Mouse (Mus musculus) splenic B cell, adult 2 months (primary cell): ENCODE measurements around the gene Il12a.

ENCODE experiments used
- DNase-seq: peaks from one replicate; pipeline ENCODE4 v3.0.0-alpha.2; 2011; ENCODE audit warnings: low read depth, low spot score
- H3K27me3 ChIP-seq: 2 replicates; pipeline ENCODE4 v1.6.1; 2012; ENCODE audit warnings: mild to moderate bottlenecking, low read length, moderate library complexity, mixed read lengths; ENCODE audit not compliant: control insufficient read depth, poor library complexity, insufficient read depth, severe bottlenecking
- H3K36me3 ChIP-seq: 2 replicates; pipeline ENCODE4 v1.6.1; 2012; ENCODE audit warnings: mild to moderate bottlenecking, low read length, moderate library complexity, mixed read lengths; ENCODE audit not compliant: control insufficient read depth, poor library complexity, insufficient read depth, severe bottlenecking

The Il12a gene

DNA sequence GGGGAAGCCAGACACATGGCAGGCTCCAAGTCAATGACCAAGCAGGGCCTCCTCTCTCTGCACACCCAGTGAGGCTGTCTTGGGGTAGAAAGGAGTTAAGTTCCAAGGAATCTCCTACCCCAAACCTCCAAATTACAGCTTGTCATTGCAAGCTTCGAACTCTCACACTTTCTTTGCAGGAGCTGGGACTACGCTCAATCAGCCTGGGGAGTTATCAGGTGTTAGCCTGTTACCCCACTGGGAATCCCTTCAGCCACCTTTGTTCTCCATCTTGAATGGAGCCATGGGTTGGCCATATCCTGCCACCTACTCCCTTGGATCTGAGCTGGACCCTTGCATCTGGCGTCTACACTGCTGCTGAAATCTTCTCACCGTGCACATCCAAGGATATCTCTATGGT lies at the start of gene Il12a:
TSS of gene Il12a (plus strand) at position 301 of the 400 bp plus-strand sequence.
- Histone ChIP-seq H3K27me3 (no peaks in the 10 kb centered on the region), H3K36me3 (no peaks in the 10 kb centered on the region; the same call in 1 of the 2 replicates)
- no peak for DNase-seq

DNA sequence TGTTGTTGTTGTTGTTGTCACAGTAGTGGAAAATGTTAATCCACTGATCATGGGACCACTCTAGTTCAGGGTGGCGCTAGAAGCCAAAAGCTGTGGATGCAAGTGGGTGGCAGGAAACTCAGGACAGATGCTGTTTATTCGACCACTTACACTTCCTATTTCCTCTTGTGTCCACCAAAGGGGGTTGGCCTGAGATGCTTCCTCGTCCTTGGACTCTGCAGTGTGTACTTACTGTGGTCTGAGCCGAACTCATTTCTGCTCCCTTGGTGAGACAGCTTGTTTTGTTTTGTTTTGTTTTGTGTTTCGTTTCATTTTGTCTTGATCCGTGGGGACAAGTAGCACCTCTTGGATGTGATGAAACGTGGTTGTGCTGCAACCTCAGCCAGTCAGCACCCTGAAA lies 47.5 kb upstream of the Il12a start:
- H3K27me3 ChIP-seq = no peaks in the 10 kb centered on the region
- H3K36me3 ChIP-seq = no peaks in the 10 kb centered on the region
- no peak for DNase-seq

DNA sequence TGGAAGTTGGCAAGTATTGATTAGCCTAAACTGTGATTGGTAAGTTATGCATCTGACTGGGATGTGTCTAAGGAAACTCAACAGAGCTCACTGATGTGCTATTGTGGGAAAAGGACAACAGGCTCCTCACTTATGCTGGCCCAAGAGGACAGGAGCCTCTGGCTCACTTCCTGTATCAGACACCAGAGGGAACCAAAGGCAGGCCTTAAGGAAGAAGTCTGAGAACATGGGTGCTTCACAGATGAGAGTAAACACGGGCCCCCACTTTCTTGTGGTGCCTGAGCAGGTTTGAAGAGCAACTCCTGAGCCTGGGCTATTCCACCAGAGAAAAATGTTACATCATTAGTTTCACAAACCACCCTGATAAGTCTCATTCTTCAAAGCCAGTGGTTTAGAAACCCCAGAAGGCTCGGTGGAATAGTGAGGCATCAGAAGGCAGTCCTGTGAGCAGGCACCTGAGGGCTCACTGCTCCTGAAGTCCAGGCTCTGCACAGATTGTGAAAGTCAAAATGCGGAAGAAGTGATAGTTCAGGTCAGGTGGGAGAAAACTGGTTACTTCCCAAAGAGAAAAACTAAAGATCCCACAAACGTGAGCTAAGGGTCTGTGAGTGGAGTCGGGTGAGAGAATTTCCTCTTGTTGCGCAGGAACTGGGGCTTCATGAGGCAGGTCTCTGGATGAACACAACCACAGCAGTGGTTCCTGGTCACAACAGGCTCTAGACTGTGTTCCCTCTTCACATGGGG lies 43.9 kb upstream of the Il12a start:
- peak; percentile 69 for DNase-seq

DNA sequence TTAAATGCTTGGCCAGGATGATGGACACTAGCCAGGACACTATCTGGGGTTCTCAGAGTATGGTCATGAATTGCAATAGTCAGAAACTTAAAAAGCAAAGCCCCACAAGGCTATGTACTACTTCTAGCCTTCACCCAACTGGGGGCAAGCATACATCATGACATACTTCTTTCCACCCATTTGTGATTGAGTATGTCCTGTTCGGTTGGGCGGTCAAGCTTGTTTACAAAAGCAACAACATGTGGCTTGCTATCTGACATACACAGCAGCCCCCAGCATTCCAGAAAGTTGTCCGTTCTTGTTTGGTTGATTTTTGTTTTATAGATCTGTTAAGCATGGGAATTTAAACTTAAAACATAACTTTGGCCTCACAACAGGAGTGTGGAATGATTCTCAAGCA lies 43.2 kb upstream of the Il12a start:
- no peaks in the 10 kb centered on the region for H3K36me3 ChIP-seq
- no peaks in the 10 kb centered on the region for H3K27me3 ChIP-seq
- peak; percentile 32 for DNase-seq

More for the DNA sequence above, 43.9 kb upstream of the Il12a start:
- H3K27me3 ChIP-seq = no peaks in the 10 kb centered on the region
- H3K36me3 ChIP-seq = no peaks in the 10 kb centered on the region

DNA sequence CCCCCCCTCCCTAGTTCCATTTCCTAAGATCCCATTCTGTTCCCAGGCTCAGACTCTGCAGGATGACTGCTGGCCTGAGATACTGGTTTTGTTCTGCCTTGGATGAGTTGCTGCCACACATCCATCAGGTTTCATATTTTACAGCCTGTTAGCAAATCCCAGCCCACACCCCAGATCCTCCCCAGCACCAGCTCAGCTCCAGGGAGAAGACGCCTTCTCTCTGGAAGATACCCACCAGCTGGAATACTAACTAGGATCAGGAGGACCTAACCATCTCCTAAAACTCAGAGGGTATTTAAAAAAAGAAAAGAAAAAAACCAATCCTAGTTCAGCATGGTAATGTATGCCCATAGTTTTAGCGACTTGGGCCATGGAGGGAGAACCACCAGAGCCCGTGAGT lies 40.2 kb upstream of the Il12a start:
- H3K36me3 ChIP-seq = no peaks in the 10 kb centered on the region
- DNase-seq = no peak

DNA sequence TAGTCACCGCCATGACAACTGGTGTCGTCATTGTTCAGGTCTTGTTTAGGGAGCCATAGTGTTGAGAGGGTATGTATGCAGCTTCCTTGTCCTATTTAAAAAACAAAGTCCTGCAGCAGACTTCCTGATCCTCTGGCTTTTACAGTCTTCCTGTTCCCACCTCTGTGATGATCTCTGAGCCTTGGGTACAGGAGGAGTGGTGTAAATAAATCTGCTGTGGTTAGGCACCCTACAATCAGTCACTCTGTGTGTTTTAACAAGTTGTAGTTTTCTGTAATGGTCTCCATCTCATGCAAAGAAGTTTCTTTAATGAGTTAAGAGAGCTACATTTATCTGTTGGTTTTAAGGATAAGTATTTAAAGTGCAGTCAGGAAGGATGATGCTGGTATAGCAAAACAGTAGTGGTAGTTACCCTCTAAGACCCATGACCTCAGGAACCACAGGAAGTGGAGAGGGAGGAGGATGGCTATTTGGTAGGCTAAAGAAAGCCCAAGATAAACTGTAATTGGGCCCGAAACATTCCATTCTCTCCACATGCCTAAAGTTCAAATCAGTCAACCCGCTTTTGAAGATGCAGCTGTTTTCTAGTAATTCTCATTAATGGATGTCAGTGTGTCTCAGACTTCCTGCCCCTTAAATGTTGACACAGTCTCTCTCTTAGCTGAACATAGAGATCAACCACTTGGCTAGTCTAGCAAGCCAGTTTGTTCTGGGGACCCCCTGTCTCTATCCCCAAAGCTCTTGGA lies 33.7 kb upstream of the Il12a start:
- Histone ChIP-seq H3K27me3 (no peaks in the 10 kb centered on the region), H3K36me3 (no peaks in the 10 kb centered on the region)
- no peak for DNase-seq

More for the DNA sequence above, 40.2 kb upstream of the Il12a start:
- H3K27me3 ChIP-seq = no peaks in the 10 kb centered on the region

DNA sequence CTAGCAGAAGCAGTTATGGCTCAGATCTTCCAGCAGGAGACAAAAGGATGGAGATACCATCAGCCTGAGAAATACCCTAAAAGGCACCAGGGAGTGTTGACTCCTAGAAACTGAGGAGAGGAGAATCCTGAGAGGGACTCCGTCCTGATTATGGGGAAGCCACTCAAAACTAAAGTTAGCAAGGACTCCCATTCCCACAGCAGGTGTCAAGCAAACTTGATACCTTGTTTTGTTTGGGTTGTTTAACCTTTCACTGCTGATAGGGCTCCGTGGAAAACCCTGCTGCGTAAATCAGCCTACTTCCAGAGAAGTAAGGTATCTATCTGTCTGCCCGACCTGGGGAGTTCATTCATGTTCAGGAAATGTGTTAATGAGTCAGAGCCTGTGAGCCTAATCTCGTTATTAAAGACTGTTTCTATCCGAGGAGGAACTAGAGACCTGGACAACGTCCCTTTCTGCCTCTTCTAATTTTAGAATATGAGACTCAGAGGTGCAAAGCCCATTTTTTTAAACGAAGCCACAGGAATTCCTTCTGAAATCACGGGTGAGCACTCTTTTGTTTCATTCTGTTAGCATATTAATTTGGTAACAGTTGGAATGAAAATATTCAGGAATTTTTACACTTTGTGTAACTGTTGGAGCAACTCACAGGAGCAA lies 32.7 kb upstream of the Il12a start:
- DNase-seq = no peak
- H3K36me3 ChIP-seq = no peaks in the 10 kb centered on the region
- H3K27me3 ChIP-seq = no peaks in the 10 kb centered on the region

DNA sequence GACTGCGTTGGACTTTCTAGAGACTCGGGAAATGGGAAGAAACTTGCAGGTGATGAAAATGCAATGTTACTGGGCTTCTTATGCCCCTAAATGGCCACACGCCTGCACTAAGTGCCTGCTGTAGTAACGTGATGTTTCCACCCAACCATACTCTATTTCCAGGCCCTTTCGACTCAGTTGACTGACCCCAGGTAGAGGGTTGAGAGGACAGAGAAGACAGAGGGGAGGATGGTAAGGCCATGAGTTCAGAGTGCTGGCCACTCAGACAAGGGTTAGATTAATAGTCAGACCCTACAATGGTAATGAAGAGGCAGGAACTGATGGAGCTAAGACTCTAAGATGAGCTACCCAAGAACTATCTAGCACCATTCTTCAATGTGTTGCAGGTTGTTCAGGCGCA lies 30.4 kb upstream of the Il12a start:
- no peak for DNase-seq
- H3K27me3 ChIP-seq = no peaks in the 10 kb centered on the region
- H3K36me3 ChIP-seq = no peaks in the 10 kb centered on the region

DNA sequence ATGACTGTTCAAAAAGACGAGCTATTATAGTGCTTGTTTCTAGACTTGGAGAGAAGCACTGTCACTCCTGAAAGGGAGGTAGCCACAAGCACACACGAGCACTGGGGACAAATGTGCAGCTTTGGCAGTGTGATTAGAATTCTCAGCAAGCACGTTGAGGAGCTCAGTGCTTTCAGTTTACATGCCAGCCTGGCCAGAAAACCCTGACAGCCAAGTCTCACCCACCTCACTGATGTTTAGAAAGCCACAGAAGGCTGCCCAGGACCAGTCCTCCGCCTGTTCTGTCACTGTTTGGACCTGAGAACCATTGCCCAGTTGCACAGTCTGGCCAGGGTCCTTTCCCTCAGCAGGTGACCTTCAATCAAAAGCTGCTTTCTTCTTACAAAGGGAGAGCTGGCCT lies 29.9 kb upstream of the Il12a start:
- H3K27me3 ChIP-seq = no peaks in the 10 kb centered on the region
- no peak for DNase-seq
- no peaks in the 10 kb centered on the region for H3K36me3 ChIP-seq

DNA sequence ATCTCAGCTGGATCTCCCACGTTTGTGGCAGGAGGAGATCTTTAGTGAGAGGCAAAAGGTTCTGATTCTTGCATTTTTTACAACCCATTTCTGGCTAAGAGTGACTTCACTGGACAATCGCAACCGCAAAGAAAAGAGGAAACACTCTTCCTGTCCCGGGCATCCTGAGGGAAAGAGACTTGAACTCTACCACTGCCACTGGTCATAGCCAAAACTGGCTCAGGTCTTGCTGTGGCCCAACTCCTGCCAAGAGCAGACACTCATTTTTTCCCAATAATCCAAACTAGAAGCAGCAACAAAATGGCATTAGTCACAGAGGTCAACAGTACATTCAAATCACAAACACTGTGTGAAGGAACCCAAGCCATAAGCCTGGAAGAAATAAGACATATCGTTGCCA lies 28.1 kb upstream of the Il12a start:
- no peak for DNase-seq
- H3K36me3 ChIP-seq = no peaks in the 10 kb centered on the region
- no peaks in the 10 kb centered on the region for H3K27me3 ChIP-seq

DNA sequence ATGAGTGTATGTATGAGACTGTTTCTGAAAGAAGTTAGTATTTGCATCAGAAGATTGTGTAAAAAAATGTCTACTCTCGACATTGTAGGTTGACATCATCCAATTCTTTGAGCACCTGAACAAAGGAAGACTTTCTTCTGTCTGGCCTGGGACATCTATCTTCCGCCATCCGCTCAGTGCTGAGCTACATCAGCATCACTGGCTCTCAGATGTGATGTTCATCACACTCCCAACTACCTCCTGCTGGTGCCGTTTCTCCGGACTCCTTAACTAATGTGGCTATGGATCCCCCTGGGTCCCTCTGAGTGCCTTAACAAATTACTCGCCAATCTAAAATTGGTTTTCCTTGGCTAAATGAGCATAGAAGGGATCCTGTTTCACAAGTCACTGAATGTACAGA lies 26.1 kb upstream of the Il12a start:
- no peaks in the 10 kb centered on the region for H3K36me3 ChIP-seq

DNA sequence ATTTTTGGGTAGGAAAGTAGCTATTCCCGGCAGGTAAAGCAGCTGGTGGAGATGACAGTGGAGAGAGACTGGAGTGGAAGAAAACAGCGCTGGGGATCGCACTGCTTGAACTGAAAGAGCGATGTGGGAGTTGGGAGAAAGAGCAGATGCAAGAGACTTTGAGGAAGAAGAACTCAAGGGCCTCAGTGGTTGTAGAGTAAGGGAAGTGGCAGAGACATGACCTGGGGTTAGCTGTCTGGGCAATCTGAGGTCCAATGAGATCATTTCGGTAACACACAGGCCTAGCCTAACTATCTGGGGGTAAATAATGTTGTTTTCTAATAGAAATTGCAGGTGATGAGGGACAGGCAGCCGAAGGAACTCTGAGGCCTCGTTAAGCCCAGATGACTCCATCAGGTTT lies 24.1 kb upstream of the Il12a start:
- DNase-seq = no peak
- Histone ChIP-seq H3K27me3 (no peaks in the 10 kb centered on the region), H3K36me3 (no peaks in the 10 kb centered on the region)

More for the DNA sequence above, 26.1 kb upstream of the Il12a start:
- DNase-seq = no peak
- no peaks in the 10 kb centered on the region for H3K27me3 ChIP-seq

DNA sequence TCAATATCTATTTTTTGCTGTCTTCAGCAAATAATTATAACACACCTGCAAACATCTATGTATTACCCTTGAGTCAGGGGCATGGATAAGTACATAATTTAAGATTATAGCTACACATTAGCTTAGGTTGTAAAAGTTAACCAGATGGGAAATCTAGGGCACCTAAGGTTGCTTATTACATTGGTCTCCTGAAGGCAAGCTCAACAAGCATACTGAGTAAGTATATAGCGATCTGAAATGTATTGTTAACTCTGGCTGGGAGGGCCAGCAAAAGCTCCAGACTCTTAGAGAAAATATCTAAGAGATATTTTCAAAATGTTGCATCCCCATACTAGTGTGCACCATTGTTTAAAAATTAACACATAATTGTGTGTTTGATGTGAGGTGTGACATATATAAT lies 22.6 kb upstream of the Il12a start:
- Histone ChIP-seq H3K36me3 (no peaks in the 10 kb centered on the region), H3K27me3 (no peaks in the 10 kb centered on the region)
- DNase-seq = no peak

DNA sequence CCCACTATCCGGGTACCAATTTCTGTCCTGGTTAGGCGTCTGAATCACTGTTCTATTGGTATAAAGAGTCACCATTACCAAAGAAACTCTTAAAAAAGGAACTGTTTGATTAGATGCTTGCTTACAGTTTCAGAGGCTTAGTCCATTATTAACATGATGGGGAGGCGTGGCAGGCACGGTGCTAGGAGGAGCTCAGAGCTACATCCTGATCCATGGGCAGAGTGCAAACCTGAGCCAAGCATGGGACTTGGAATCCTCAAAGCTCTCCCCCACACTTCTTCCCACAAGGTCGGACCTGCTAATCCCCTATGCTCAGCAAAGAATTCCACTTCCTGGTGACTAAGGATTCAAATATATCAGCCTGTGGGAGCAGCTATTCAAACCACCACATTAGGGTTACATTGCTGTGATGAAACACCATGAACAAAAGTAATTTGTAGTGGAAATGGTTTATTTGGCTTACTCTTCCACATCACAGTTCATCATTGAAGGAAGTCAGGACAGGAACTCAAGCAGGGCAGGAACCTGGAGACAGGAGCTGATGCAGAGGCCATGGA lies 20.9 kb upstream of the Il12a start:
- Histone ChIP-seq H3K36me3 (no peaks in the 10 kb centered on the region), H3K27me3 (no peaks in the 10 kb centered on the region)
- DNase-seq = no peak

DNA sequence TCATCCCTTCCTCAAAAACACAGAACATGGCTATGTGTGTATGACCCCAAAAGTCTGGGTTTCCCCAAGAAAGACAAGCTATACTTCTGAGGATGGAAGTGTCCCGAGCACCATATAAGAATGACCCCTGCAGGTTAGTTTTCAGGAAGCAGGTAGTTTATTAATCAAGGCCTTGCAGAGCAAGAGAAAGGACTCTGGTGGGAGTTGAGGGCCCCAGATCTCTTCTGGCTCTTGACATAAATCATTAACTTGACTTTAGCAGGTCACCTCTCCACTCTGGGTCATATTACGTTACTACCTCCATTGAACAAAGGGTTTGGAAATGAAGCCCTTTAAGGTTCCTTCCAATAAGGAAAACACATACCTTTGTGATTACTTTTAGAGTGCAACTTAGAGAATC lies 15.7 kb upstream of the Il12a start:
- no peak for DNase-seq
- Histone ChIP-seq H3K27me3 (0 out of 2 replicates have a peak, but pooled peaks cover 2% of the 10 kb centered on the region), H3K36me3 (no peaks in the 10 kb centered on the region)
